Mouse (Mus musculus): ENCODE data around the gene Lhfp. TPM values are rescaled to one million over a fixed set of nuclear protein-coding genes. Genes with fewer than 3 reads are reported as not detected.

Gene Lhfp
- total RNA-seq, 2 experiments from 2014 or later, result 1.4 TPM; not detected in 1

GRCm38 (mm10) chr3:53040593-53041410 lies 526 bp upstream of the Lhfp start:
- ATAC-seq (replicated peaks; ENCODE audit: low FRiP score, poor library complexity, severe bottlenecking), result no peak

GRCm38 (mm10) chr3:53042240-53042567 lies 876 bp downstream of the Lhfp start:
- no peak for ATAC-seq (replicated peaks; ENCODE audit: low FRiP score, poor library complexity, severe bottlenecking)

GRCm38 (mm10) chr3:53043206-53043780 lies 2.0 kb downstream of the Lhfp start:
- no peak for ATAC-seq (replicated peaks; ENCODE audit: low FRiP score, poor library complexity, severe bottlenecking)

- ATAC-seq (replicated peaks; ENCODE audit: low FRiP score, poor library complexity, severe bottlenecking), result no peak
Measured at GRCm38 (mm10) chr3:53044238-53044637, 2.9 kb downstream of the Lhfp start.

- no peak for ATAC-seq (replicated peaks; ENCODE audit: low FRiP score, poor library complexity, severe bottlenecking)
Measured at GRCm38 (mm10) chr3:53044682-53045299, 3.5 kb downstream of the Lhfp start.

- ATAC-seq (replicated peaks; ENCODE audit: low FRiP score, poor library complexity, severe bottlenecking), result no peak
Measured at GRCm38 (mm10) chr3:53045697-53046096, 4.4 kb downstream of the Lhfp start.

GRCm38 (mm10) chr3:53046371-53046770 lies 5.0 kb downstream of the Lhfp start:
- no peak for ATAC-seq (replicated peaks; ENCODE audit: low FRiP score, poor library complexity, severe bottlenecking)

GRCm38 (mm10) chr3:53052385-53052784 lies 11.1 kb downstream of the Lhfp start:
- ATAC-seq (replicated peaks; ENCODE audit: low FRiP score, poor library complexity, severe bottlenecking), result no peak

- ATAC-seq (replicated peaks; ENCODE audit: low FRiP score, poor library complexity, severe bottlenecking), result no peak
Measured at GRCm38 (mm10) chr3:53056430-53056829, 15.1 kb downstream of the Lhfp start.

- no peak for ATAC-seq (replicated peaks; ENCODE audit: low FRiP score, poor library complexity, severe bottlenecking)
Measured at GRCm38 (mm10) chr3:53059959-53060358, 18.6 kb downstream of the Lhfp start.

- no peak for ATAC-seq (replicated peaks; ENCODE audit: low FRiP score, poor library complexity, severe bottlenecking)
Measured at GRCm38 (mm10) chr3:53063423-53064147, 22.3 kb downstream of the Lhfp start.

- ATAC-seq (replicated peaks; ENCODE audit: low FRiP score, poor library complexity, severe bottlenecking), result no peak
Measured at GRCm38 (mm10) chr3:53065267-53066094, 24.2 kb downstream of the Lhfp start.

GRCm38 (mm10) chr3:53066095-53066372 lies 24.7 kb downstream of the Lhfp start:
- ATAC-seq (replicated peaks; ENCODE audit: low FRiP score, poor library complexity, severe bottlenecking), result no peak

- no peak for ATAC-seq (replicated peaks; ENCODE audit: low FRiP score, poor library complexity, severe bottlenecking)
Measured at GRCm38 (mm10) chr3:53068399-53068798, 27.1 kb downstream of the Lhfp start.

GRCm38 (mm10) chr3:53074264-53074663 lies 32.9 kb downstream of the Lhfp start:
- no peak for ATAC-seq (replicated peaks; ENCODE audit: low FRiP score, poor library complexity, severe bottlenecking)

GRCm38 (mm10) chr3:53074761-53075160 lies 33.4 kb downstream of the Lhfp start:
- ATAC-seq (replicated peaks; ENCODE audit: low FRiP score, poor library complexity, severe bottlenecking), result no peak

- ATAC-seq (replicated peaks; ENCODE audit: low FRiP score, poor library complexity, severe bottlenecking), result no peak
Measured at GRCm38 (mm10) chr3:53080286-53080685, 39.0 kb downstream of the Lhfp start.

GRCm38 (mm10) chr3:53080710-53081109 lies 39.4 kb downstream of the Lhfp start:
- no peak for ATAC-seq (replicated peaks; ENCODE audit: low FRiP score, poor library complexity, severe bottlenecking)

GRCm38 (mm10) chr3:53083717-53084116 lies 42.4 kb downstream of the Lhfp start:
- ATAC-seq (replicated peaks; ENCODE audit: low FRiP score, poor library complexity, severe bottlenecking), result no peak

GRCm38 (mm10) chr3:53084806-53085205 lies 43.5 kb downstream of the Lhfp start:
- no peak for ATAC-seq (replicated peaks; ENCODE audit: low FRiP score, poor library complexity, severe bottlenecking)

All from erythroid progenitor cell, adult 5-6 weeks (primary cell).